Mouse (Mus musculus): ENCODE data around the gene Gprc5d. TPM values are rescaled to one million over a fixed set of nuclear protein-coding genes. Genes with fewer than 3 reads are reported as not detected.
A peak's percentile ranks its signal among the peaks of the same experiment; 100 is the strongest.

Gprc5d gene
- total RNA-seq, 1 experiment from 2014 or later, result not detected

DNA sequence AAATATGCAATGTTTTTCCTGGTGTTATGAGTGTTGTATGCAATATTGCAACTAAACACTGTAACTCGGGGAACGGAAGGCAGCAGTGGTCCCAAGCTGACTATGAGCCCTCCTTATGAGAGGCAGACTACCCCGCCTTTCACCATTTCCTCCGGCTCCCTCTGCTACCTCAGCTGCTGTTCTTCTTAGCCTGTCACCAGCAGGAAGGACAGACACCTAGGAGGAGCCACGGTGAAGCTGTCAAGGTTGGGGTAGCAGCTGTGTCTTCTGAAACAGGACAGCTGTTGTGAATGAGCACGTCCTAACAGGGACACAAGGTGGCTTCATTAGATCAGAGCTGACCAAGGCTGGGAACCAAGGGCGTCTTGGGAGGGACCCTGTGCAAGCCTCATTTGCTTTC, 20.1 kb upstream of the Gprc5d start:
- ATAC-seq (ENCODE audit: extremely low read depth, insufficient number of reproducible peaks, low FRiP score, poor library complexity, severe bottlenecking), result no peak

DNA sequence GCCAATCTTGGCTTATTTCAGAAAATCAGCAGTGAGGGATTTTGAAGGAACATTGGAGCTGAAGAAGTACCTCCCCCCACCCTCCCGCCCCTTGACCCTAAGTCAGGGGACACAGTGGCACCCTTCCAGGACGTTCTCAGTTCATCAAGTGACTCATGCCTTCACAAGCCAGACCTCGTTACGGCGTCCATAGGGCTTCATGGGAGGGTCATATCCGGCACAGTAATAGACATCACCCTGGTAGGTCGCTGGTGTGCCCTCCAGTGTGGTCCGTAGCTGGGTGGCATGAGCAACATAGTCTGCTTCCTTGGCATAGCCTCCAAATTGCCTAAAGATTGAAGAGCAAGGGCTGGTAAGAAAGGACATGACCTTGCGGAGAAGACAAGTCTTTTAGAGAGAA, 19.7 kb upstream of the Gprc5d start:
- ATAC-seq (ENCODE audit: extremely low read depth, insufficient number of reproducible peaks, low FRiP score, poor library complexity, severe bottlenecking), result no peak

- no peak for ATAC-seq (ENCODE audit: extremely low read depth, insufficient number of reproducible peaks, low FRiP score, poor library complexity, severe bottlenecking)
Observed at GRCm38 (mm10) chr6:135136439-135137161, 18.5 kb upstream of the Gprc5d start.

- no peak for ATAC-seq (ENCODE audit: extremely low read depth, insufficient number of reproducible peaks, low FRiP score, poor library complexity, severe bottlenecking)
Observed at GRCm38 (mm10) chr6:135135735-135136134, 17.7 kb upstream of the Gprc5d start.

DNA sequence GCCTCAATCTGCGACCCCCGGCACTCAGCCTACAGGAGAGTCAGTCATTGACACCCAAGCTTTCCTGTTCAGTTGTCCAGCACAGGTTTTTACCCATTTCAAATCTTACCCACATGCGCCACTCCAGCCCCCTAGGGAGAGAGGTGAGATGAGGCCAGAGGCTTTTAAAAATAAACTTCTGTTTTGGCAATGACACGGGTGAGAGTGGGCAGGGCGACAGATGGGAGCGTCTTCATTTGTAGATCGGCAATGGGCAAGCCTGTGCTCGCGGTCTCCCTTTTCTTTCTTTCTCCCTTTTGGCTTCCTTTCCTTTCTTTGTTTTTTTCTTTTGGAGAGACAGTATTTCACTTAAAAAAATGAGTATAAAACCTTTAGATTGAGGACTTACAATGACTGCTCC, 15.4 kb upstream of the Gprc5d start:
- no peak for ATAC-seq (ENCODE audit: extremely low read depth, insufficient number of reproducible peaks, low FRiP score, poor library complexity, severe bottlenecking)

DNA sequence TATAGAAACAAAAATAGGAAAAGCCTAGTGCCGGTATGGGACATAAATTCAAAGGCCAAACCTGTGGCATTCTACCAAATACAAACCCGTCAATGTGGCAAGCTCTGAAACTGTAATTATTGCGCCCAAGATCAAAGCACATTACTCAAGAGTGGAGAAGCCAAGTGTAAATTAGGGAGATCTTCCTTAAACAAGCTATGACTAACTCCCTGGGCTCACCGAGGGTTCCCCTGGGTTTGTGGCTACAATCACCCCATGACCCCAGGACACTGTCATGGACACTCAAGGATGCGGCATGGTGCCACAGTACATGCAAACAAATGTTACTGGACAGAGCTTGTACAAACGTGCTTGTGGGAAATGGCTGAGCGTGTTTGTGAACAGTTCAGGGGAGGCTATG, 15.0 kb upstream of the Gprc5d start:
- ATAC-seq (ENCODE audit: extremely low read depth, insufficient number of reproducible peaks, low FRiP score, poor library complexity, severe bottlenecking), result no peak

DNA sequence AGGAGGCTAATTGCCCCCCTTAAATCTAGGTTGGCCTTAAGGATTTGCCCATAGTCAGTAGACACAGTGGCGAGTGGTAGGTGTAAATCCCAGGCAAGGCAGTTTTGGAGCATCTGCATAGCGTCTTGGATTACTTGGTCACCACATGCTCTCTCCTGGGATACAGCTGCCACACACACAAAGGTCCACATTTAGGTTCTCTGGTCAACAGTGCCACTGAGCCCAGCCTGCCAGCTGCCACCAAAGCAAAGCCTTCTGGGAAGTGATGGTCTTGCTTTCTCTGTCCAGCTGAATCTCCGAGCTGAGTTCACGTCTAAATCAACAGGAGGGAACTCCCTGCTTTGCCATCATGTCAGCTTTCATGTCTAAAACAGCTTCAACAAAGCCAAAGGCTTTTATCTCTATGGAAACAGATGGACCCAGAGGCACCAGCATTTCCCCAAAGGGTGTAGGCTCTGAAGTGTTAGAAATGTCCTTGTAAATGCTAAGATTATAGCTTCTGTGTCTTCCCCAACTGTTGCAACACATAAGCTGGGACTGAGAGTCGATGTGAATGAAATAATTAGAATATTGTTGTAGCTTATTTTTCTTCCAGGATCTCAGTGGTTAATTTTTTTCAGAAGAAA, 6.8 kb upstream of the Gprc5d start:
- no peak for ATAC-seq (ENCODE audit: extremely low read depth, insufficient number of reproducible peaks, low FRiP score, poor library complexity, severe bottlenecking)

DNA sequence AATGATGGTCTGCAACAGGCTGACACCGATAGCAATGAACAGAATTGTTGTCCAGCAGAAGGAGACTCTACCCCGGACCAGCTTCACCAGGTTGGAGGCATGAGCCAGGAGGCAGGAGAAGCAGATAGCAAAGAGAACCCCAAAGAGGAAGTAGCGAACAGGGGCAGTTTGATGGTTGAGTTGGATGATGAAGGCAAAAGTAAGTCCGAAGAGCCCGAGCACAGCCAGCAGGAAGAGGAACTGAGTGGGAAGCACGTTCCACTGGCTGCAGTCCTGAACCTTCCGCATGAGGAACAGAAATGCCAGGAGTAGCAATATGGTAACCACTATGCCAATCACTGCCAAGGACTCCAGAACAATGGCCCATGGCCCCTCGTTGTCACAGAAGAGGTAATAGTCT, 1.6 kb downstream of the Gprc5d start:
- ATAC-seq (ENCODE audit: extremely low read depth, insufficient number of reproducible peaks, low FRiP score, poor library complexity, severe bottlenecking), result no peak

DNA sequence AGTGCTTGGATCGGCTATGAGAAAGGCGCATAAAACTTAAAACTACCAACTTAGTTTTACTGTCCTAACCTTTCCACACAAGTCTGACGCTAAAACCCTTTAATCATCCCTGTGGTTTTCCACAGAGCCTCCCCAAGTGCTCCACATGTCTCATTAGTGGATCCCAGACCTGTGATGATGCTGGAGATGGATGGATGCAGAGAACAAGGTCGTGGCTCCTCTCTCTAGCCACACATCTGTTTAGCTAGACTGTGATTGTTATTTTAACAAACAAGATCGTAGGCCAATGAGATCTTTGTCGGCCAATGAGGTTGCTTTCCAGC, 5.0 kb downstream of the Gprc5d start:
- ATAC-seq (ENCODE audit: extremely low read depth, insufficient number of reproducible peaks, low FRiP score, poor library complexity, severe bottlenecking), result no peak

DNA sequence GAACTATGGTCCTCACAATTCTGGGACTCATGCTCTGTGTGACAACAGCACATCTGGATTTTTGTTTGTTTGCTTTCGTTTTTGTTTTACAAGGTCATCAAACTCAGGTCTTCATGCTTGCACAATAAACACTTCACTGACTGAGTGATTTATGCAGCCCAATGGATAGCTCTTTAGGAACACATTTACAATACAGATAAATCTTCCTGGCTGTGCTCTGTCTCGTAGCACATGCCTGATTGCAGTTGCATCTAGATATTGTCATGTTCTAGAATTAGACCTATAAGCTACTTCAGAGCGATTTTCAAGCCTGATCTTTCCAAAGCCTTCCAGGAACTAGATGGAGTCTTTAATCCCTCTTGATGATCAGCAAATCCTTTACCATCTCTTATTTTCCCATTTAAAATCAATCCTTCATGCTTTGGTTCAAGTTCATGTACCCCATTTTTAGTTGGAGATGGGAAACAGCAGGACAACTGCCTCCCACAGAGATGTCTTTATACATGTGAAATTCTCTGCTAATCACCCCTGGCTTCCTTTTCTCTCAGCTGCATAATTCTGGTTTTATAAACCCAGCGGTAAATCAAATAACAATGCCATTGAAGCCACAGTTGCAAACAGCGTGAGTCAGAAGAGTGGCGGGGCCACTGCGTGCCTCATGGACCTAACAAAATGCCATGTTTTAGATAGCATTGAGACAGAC, 5.5 kb downstream of the Gprc5d start:
- ATAC-seq (ENCODE audit: extremely low read depth, insufficient number of reproducible peaks, low FRiP score, poor library complexity, severe bottlenecking), result no peak

DNA sequence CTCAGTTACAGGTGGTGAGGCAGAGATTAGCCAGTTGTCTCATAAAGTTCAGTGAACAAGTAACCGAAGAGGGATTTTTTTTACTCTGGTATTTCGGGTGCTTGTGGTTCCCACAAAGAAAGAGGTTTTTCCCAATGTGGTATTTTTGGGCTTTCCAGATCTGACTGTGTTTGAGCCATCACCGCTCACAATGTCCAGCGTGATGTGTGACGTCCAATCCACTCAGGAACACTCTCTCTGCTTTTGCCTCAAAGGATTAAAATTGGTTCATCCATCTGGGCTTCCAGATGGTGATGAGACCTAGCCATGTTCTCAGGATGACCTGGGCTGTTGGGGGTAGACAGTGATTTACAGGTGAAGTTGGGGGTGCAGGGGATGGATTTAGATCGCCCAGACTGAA, 11.1 kb downstream of the Gprc5d start:
- ATAC-seq (ENCODE audit: extremely low read depth, insufficient number of reproducible peaks, low FRiP score, poor library complexity, severe bottlenecking), result no peak

- ATAC-seq (ENCODE audit: extremely low read depth, insufficient number of reproducible peaks, low FRiP score, poor library complexity, severe bottlenecking), result no peak
Observed at GRCm38 (mm10) chr6:135102736-135103303, 15.3 kb downstream of the Gprc5d start.

- no peak for ATAC-seq (ENCODE audit: extremely low read depth, insufficient number of reproducible peaks, low FRiP score, poor library complexity, severe bottlenecking)
Observed at GRCm38 (mm10) chr6:135100787-135101472, 17.2 kb downstream of the Gprc5d start.

GRCm38 (mm10) chr6:135092798-135093470, 25.1 kb downstream of the Gprc5d start:
- ATAC-seq (ENCODE audit: extremely low read depth, insufficient number of reproducible peaks, low FRiP score, poor library complexity, severe bottlenecking), result no peak

DNA sequence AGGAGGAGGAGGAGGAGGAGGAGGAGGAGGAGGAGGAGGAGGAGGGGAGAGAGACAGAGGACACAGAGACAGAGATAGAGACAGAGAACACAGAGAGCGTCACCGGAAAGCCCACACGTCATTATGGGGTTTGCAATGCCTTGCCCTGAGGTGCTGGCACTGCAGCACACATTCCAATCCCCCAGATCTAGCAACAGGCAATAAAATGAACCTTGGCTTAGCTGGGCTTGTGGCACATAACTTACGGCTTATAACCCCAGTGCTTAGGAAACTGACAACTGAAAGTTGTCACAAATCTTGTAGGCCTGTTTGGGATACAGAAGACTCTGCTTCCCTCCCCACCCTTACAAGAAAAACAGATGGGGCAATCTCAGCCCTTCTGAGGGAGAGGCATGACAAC, 27.4 kb downstream of the Gprc5d start:
- ATAC-seq (ENCODE audit: extremely low read depth, insufficient number of reproducible peaks, low FRiP score, poor library complexity, severe bottlenecking), result no peak

GRCm38 (mm10) chr6:135089786-135090185, 28.3 kb downstream of the Gprc5d start:
- no peak for ATAC-seq (ENCODE audit: extremely low read depth, insufficient number of reproducible peaks, low FRiP score, poor library complexity, severe bottlenecking)

DNA sequence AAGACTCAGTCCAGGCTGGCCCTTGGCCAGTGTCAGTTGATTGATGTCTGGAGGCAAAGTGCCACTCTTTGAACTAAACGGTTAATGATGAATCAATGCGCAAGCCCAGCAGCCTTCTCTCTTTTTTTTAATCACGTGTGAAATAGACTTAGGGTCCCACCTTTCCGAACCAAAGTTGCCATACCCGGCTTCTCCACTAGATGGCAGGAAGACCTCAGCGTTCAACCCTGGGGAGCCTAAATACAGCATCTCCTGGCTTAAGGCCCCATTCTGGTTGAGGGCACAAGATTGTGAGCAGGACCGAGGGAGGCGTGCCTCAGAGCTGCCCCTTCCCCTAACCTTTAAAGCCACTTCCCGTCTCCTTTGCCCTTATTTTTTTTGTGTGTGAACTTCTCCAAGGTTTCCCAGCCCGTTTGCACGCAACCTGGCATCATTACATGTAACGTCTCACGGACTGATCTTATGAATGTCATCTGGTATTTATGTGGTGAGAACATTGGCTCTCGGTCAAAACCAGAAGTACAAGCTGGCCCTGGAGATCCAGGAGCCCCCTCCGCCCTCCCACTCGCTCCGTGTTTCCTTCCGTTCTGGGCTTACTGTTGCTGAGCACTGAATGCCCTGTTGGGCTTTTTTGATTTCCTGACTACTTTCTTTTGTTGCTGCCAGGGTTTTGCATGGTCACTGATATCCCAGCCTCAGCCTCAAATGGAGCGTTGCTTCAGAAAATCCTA, 30.2 kb downstream of the Gprc5d start:
- ATAC-seq (ENCODE audit: extremely low read depth, insufficient number of reproducible peaks, low FRiP score, poor library complexity, severe bottlenecking), result peak; percentile 57; the same call in 1 of the 2 replicates

- no peak for ATAC-seq (ENCODE audit: extremely low read depth, insufficient number of reproducible peaks, low FRiP score, poor library complexity, severe bottlenecking)
Observed at GRCm38 (mm10) chr6:135085703-135086102, 32.4 kb downstream of the Gprc5d start.
